Mouse (Mus musculus) testis, adult 2 months (tissue): Measurements from ENCODE around the gene Pcnx2.

Experiments used
- CTCF ChIP-seq: fragments of 200-500 bp; IDR thresholded peaks from 2 replicates; pipeline ENCODE4 v1.5.1; 2012; ENCODE audit warnings: low read depth, mild to moderate bottlenecking, inconsistent platforms, low read length, moderate library complexity; ENCODE audit not compliant: control insufficient read depth, insufficient read depth, insufficient replicate concordance
- POLR2A ChIP-seq: fragments of 200-500 bp; IDR thresholded peaks from 2 replicates; pipeline ENCODE4 v1.6.1; 2012; ENCODE audit warnings: low read depth, mild to moderate bottlenecking, inconsistent platforms, low read length, moderate library complexity; ENCODE audit not compliant: control insufficient read depth

DNA sequence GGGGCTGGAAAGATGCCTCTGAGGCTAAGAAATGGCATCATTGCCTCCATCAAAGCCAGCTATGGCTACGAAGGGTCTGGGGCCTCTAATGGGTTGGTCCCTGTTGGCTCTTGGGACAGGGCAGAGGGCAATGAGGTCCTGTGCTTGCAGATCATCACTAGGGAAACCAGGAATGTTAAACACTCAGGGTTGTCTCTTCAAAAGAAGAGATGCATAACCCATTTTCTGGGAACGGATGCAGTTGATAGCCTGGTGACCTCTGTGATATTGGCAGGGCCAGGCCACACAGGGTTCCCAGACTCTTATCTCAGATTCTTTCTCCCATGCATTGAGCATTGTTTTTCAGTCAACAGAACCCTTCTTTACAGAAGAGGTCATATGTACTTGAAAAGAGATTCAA, 125.8 kb downstream of the Pcnx2 start:
- TF ChIP-seq CTCF (no peak), POLR2A (no peak)
